Mouse (Mus musculus) embryonic facial prominence, embryonic 10.5 days (tissue): ENCODE measurements around the gene Gas2l1. TPM values are rescaled to one million over a fixed set of nuclear protein-coding genes. Genes with fewer than 3 reads are reported as not detected.

ENCODE experiments used
- DNase-seq: peaks from one replicate; pipeline ENCODE4 v3.0.0-alpha.2; 2017; ENCODE audit warnings: low spot score
- H3K27ac ChIP-seq: fragments of 300-500 bp; sonication (generic); replicated peaks from 2 replicates; pipeline ENCODE4 v1.5.1; 2016; ENCODE audit warnings: mild to moderate bottlenecking
- H3K27me3 ChIP-seq: fragments of 300-500 bp; sonication (generic); replicated peaks from 2 replicates; pipeline ENCODE4 v1.6.1; 2016; ENCODE audit warnings: low read depth, mild to moderate bottlenecking; ENCODE audit not compliant: poor library complexity, severe bottlenecking
- H3K36me3 ChIP-seq: fragments of 300-500 bp; sonication (generic); replicated peaks from 2 replicates; pipeline ENCODE4 v1.6.1; 2016; ENCODE audit warnings: mild to moderate bottlenecking, moderate library complexity
- H3K4me1 ChIP-seq: fragments of 300-500 bp; sonication (generic); 2 replicates; pipeline ENCODE4 v1.6.1; 2016
- H3K4me3 ChIP-seq: fragments of 300-500 bp; sonication (generic); 2 replicates; pipeline ENCODE4 v1.5.1; 2016; ENCODE audit warnings: mild to moderate bottlenecking, moderate library complexity
- H3K9me3 ChIP-seq: fragments of 300-500 bp; sonication (generic); 2 replicates; pipeline ENCODE4 v1.6.1; 2016; ENCODE audit warnings: mild to moderate bottlenecking
- WGBS: fragments of 180-500 bp; shearing (Covaris S2); methylation state at CpG from one replicate; pipeline ENCODE4 v1.1.7; 2016; 5-methylcytosine and 5-hydroxymethylcytosine counted together
- polyA plus RNA-seq: library from polyadenylated mRNA; unstranded; fragments of >200 nt; fragmentation: Nextera tagmentation; extraction: Ambion mirVana; gene quantifications from 2 replicates; pipeline ENCODE4 v1.2.1, GENCODE M21; 2016

The Gas2l1 gene
- polyA plus RNA-seq, 1 experiment from 2014 or later: 25.7 TPM

DNA sequence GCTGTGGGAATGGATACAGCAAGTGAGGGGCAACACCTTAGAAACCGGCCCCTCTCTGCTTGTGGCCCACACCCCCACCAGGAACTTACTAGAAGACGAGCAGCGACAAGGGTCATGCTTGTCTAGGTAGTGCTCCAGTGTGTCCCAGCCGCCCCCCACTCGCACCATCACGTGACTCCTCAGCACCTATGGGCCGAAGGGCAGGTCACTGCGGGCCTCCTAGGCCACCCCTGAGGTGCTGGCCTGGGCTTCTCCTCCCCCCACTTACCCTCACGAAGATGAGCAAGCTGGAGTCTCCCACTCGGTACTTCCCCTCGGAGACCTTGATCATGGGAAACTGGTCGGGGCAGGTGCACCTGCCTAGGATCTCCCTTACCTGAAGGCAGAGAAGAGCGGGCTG, 2.8 kb downstream of the Gas2l1 start:
- 9% methylated on average over 13 of the region's 13 CpGs for WGBS
- no peak for DNase-seq

DNA sequence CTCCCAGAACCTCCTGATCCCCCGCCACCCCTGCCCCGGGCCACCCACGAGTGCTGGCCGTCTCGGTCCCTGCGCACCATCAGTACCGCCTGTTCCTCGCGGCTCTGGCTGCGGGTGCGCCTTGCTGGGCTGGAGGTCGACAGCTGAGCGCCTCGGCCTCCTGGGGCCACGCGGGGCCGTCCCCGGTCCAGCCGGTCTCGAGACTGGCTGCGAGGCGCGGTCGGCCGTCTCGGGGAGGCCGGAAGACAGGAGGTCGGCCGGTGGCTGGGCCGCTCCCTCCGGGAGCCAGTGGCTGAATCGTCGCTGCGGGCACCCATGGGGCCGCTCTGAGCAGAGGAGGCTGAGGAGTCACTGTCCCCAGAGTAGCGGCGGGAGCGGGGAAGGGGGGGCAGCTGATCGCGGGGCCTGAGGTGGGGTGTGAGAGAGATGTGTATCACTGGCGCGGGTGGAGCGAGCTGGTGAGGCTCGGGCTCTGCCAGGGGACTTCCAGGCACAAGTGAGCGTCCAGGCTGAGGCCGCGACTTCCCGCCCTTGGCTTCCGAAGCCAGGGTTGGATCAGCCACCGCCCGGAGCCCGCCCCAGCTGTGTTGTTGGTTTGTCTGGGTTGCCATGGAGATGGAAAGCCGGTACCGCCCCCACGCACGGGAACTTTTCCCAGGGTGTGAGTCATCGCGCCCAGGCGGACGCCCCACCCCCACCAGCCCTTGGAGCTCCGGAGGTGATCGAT, 3.6 kb downstream of the Gas2l1 start:
- Histone ChIP-seq H3K27ac (peak overlapping the region; percentile 67), H3K9me3 (no peaks in the 10 kb centered on the region), H3K4me3 (peak overlapping the region; percentile 58), H3K27me3 (peaks cover 85% of the 10 kb centered on the region), H3K4me1 (peaks cover 80% of the 10 kb centered on the region), H3K36me3 (peaks cover 11% of the 10 kb centered on the region; the same call in 1 of the 2 replicates)
- peak; percentile 88 for DNase-seq
- WGBS: 1% methylated on average over 62 of the region's 62 CpGs

More for the DNA sequence above, 2.8 kb downstream of the Gas2l1 start:
- Histone ChIP-seq H3K27ac (no peak overlapping the region; the same call in 1 of the 2 replicates), H3K27me3 (peaks cover 78% of the 10 kb centered on the region), H3K9me3 (no peaks in the 10 kb centered on the region), H3K4me3 (peak overlapping the region; percentile 58), H3K4me1 (peaks cover 72% of the 10 kb centered on the region), H3K36me3 (peaks cover 14% of the 10 kb centered on the region)

DNA sequence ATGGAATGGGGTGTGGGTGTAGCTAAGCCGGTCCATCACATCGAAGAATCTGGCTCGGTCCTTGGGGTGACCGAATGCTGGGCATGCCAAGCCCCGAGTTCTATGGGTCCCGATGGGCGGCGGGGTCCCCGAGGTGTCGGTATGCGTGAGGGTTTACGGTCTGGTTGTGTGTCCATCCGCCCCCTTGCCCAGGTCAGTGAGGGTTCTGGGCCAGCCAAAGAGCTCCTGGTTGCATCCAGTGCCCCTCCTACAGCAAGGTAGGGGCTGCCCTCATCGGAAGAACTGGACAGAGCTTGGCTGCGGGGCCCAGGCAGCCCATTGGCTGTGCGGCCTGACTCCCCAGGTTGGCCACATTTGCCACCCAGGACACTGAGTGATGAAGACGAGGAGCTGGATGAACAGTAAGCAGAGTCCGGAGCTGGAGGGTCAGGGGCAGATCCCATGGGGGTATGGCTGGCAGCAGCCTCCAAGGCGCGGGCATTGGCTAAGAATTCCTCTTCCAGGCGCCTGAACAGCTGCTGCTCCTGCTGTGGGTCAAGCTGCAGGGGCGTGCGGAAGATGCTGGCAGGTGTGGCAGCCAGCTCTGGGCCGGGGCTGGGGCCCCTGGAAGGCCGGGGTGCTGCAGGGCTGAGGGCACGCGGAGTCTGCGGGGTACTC, 4.2 kb downstream of the Gas2l1 start:
- H3K9me3 ChIP-seq: no peaks in the 10 kb centered on the region
- peak overlapping the region; percentile 58 for H3K4me3 ChIP-seq
- H3K36me3 ChIP-seq: peaks cover 11% of the 10 kb centered on the region; the same call in 1 of the 2 replicates
- H3K27me3 ChIP-seq: peaks cover 92% of the 10 kb centered on the region
- DNase-seq: peak; percentile 51
- peak overlapping the region; percentile 67; the same call in 1 of the 2 replicates for H3K27ac ChIP-seq
- peaks cover 87% of the 10 kb centered on the region for H3K4me1 ChIP-seq
- WGBS: 47% methylated on average over 28 of the region's 28 CpGs

DNA sequence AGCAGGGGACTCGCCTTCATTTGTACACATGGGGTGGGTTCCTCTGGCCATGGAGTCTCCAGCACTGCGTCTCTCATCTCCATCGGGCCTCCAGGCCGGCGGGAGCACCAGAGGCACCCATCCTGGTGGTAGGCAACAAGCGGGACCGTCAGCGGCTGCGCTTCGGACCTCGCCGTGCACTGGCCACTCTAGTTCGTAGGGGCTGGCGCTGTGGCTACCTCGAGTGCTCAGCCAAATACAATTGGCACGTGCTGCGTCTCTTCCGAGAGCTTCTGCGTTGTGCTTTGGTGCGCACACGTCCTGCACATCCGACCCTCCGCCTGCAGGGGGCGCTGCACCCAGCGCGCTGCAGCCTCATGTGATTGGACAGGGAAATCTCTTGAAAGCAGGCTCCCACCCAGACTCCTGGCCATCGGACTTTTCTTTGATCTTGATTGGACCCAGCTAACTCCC, 5.4 kb downstream of the Gas2l1 start:
- H3K4me1 ChIP-seq: peaks cover 90% of the 10 kb centered on the region
- peak; percentile 72 for DNase-seq

DNA sequence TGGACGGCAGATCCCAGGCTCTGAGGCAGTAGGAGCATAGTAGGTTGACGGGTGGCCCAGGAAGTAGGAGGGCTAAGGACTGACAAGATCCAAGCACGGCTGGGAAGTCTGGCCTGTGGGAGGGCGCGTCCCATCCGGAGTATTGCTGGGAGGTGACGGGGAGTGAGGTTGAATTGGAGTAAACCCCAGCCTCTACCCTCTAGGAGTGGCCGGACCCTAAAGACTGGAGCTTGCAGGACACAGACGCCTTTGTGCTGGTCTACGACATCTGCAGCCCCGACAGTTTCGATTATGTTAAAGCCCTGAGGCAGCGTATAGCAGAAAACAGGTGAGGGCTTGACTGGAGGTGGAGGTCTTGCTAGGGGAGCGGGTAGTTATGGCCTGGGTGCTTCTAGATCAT, 5.9 kb downstream of the Gas2l1 start:
- Histone ChIP-seq H3K4me1 (peaks cover 86% of the 10 kb centered on the region), H3K36me3 (peaks cover 11% of the 10 kb centered on the region; the same call in 1 of the 2 replicates), H3K27me3 (peaks cover 100% of the 10 kb centered on the region), H3K9me3 (no peaks in the 10 kb centered on the region), H3K4me3 (peak overlapping the region; percentile 2; the same call in 1 of the 2 replicates), H3K27ac (no peak overlapping the region)
- 18% methylated on average over 14 of the region's 14 CpGs for WGBS
- DNase-seq: peak; percentile 56

More for the DNA sequence above, 5.4 kb downstream of the Gas2l1 start:
- H3K27ac ChIP-seq: no peak overlapping the region
- WGBS: 8% methylated on average over 27 of the region's 27 CpGs
- H3K27me3 ChIP-seq: peaks cover 100% of the 10 kb centered on the region
- H3K4me3 ChIP-seq: peak overlapping the region; percentile 2; the same call in 1 of the 2 replicates
- H3K36me3 ChIP-seq: peaks cover 11% of the 10 kb centered on the region; the same call in 1 of the 2 replicates
- no peaks in the 10 kb centered on the region for H3K9me3 ChIP-seq

DNA sequence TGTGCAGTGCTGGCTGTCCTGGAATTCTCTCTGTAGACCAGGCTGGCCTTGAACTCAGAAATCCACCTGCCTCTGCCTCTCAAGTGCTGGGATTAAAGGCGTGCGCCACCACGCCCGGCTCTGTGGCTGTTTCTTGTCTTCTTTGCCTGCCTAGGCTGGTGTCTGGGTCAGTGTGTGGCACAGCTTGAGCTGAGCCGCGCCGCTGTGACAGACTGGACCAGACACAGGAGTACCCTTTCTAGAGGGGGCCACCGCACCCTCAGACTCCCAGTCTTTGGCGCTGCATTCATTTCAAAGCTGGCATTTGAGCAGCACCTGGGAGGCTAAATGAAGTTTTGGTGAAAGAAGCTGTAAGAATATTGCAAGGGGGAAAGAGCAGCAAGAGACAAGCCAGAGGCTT, 6.3 kb downstream of the Gas2l1 start:
- no peak for DNase-seq
- WGBS: 31% methylated on average over 9 of the region's 9 CpGs
- peaks cover 83% of the 10 kb centered on the region for H3K4me1 ChIP-seq

DNA sequence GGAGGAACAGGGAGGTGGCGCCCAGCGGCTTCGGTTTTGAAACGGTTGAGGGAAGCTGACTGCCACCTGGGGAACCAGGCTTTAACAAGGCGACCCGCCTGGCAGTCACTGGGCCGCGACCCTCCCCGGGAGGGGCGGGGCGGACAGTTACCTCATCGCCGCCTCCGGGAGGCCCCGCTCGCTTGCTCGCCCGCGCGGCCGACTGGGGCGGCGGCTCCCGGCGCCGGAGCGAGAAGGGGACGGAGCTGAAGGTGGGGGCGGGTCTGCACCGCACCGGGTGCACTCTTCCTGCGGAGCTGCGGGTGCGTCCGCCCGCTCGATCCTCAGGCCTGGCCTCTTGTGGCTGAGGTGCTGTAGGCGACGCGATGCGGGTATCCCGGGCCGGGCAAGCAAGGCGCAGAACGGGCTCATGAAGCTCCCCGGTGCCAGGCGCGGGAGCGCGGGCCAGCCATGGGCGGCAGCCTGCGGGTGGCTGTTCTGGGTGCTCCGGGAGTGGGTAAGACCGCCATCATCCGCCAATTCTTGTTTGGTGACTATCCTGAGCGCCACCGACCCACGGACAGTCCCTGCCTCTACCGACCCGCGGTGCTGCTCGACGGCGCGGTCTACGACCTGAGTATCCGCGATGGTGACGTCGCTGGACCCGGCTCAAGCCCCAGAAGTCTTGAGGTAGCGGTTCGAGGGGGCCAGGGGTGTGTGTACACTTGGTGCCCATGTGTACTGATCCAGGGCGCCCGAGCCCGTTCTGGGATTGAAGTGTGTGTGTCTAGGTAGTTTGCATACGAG, 7.1 kb downstream of the Gas2l1 start, which contains the start of gene Rasl10a:
Gene Rasl10a (plus strand): TSS at position 273 of the 786 bp plus-strand sequence.
- H3K4me3 ChIP-seq: peak within 1 kb of the TSS; percentile 62
- WGBS: 3% methylated on average over 76 of the region's 77 CpGs
- H3K4me1 ChIP-seq: peaks cover 77% of the 10 kb centered on the region
- H3K27me3 ChIP-seq: peaks cover 91% of the 10 kb centered on the region
- H3K9me3 ChIP-seq: no peaks in the 10 kb centered on the region
- peaks cover 5% of the 10 kb centered on the region; the same call in 1 of the 2 replicates for H3K36me3 ChIP-seq
- peak within 1 kb of the TSS; percentile 48; the same call in 1 of the 2 replicates for H3K27ac ChIP-seq
- peak; percentile 63 for DNase-seq

More for the DNA sequence above, 6.3 kb downstream of the Gas2l1 start:
- H3K9me3 ChIP-seq: no peaks in the 10 kb centered on the region
- H3K27me3 ChIP-seq: peaks cover 98% of the 10 kb centered on the region
- peaks cover 11% of the 10 kb centered on the region; the same call in 1 of the 2 replicates for H3K36me3 ChIP-seq
- peak overlapping the region; percentile 62; the same call in 1 of the 2 replicates for H3K4me3 ChIP-seq
- no peak overlapping the region for H3K27ac ChIP-seq

DNA sequence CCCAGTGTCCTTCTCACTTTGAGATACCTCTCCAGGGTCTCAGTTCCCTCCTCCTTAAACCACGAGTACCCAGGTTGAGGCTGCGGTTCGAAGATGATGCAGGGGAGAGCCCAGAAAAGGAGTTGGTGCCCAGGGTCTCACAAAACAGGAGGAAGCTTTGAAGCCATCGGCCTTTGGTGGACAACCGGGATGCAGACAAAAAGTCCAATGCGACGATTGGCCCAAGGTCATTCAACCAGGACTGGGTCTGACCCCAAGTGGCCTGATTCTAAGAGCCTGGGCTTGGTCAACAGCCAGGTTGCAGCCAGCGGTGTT, 7.6 kb downstream of the Gas2l1 start:
- Histone ChIP-seq H3K27ac (0 out of 2 replicates have a peak overlapping the region, but pooled peaks have one; percentile 48), H3K9me3 (no peaks in the 10 kb centered on the region), H3K4me1 (peaks cover 71% of the 10 kb centered on the region), H3K36me3 (peaks cover 5% of the 10 kb centered on the region; the same call in 1 of the 2 replicates), H3K4me3 (peak overlapping the region; percentile 62), H3K27me3 (peaks cover 85% of the 10 kb centered on the region)
- DNase-seq: peak; percentile 35
- 15% methylated on average over 8 of the region's 8 CpGs for WGBS

DNA sequence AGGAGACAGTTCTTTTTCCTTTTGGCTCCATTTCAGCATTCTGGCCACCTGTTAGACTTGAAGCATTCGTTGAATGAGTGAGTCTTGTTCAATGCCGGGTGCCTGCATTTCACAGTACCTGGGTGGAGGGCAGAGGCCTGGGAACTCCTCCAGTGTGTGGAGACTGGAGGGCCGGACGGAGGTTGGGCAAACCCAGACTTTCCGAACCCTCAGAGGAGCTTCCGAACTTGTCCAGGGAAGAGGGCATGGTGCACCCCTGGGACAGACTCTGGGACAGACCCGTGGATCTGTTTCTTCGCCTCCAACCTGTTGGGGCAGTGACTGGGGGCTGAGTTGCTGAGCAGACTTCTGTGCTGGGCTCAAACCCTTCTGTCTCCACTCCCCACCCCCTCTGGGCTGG, 8.1 kb downstream of the Gas2l1 start:
- Histone ChIP-seq H3K9me3 (no peaks in the 10 kb centered on the region), H3K4me1 (peaks cover 67% of the 10 kb centered on the region), H3K27ac (no peak overlapping the region), H3K4me3 (no peak overlapping the region; the same call in 1 of the 2 replicates), H3K36me3 (peaks cover 5% of the 10 kb centered on the region; the same call in 1 of the 2 replicates), H3K27me3 (peaks cover 81% of the 10 kb centered on the region)
- WGBS: 50% methylated on average over 8 of the region's 8 CpGs
- DNase-seq: no peak

DNA sequence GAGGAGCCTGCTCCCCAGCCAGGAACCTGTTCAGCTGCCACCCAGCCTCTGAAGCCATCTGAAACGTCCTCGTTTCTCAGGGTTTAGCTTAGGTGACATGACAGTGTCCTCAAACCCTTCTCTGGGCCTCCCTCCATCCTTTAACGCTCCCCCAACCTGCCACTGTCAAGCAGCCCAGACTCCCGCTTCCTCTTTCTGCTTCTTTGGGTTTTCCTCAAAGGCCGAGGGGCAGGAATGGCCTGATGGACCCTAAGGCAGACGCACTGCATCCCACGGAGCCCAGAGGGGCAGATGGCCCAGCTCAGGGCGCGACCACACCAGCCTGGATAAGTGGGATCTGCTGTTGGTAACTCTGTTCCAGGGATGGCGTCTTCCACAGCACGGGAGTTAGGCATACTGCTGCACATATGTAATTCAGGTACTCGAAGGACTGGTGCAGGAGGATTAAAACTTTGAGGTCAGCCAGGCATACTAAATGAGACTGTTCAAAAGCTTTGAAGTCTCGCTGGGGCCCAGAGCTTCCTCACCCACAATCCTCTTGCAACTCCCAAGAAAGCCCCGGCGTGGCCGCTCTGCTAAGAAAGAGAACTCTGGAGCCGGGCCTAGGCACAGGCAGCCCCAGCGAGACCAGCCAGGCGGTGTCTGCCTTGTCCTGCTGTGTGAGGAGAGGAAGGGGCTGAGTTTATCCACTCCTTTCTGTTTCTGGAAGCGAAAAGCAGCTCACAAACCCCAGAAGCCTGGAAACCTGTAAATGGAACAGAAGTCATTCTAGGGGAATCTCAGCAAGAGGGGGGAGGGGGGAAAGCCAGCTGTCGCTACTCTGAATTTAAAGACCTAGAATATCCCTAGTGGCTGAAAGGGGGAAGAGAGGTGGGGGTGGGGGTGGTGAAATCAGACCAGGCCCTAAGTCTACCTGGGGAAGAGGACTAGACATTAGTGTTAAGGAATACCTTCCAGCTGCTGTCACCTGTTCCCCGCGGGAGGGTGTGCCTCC, 8.9 kb downstream of the Gas2l1 start:
- Histone ChIP-seq H3K27ac (no peak overlapping the region), H3K4me1 (peaks cover 59% of the 10 kb centered on the region), H3K27me3 (peaks cover 72% of the 10 kb centered on the region), H3K4me3 (peak overlapping the region; percentile 17; the same call in 1 of the 2 replicates), H3K9me3 (no peaks in the 10 kb centered on the region), H3K36me3 (peaks cover 5% of the 10 kb centered on the region; the same call in 1 of the 2 replicates)
- WGBS: 25% methylated on average over 23 of the region's 23 CpGs
- DNase-seq: peak; percentile 43

DNA sequence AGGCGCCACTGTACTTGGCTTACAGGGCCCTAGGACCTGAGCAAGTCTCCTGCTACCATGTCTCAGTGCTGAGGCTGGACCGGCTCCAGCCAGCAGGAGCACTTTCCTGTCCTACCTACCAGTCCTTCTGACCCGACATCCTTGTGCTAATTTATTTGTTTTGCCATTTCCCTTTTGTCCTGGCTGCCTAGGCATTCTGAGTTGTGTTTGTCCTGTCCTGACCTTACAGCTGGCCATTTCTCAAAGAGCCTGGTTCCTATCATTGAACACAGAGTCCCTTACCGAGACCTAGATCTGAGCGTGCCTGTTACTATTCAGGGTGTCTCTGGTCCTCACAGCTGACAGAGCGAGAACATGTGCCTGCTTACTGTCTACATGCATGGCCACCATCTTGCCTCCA, 10.3 kb downstream of the Gas2l1 start:
- DNase-seq: no peak
- Histone ChIP-seq H3K4me1 (peaks cover 52% of the 10 kb centered on the region), H3K9me3 (no peaks in the 10 kb centered on the region), H3K4me3 (no peak overlapping the region), H3K27me3 (peaks cover 59% of the 10 kb centered on the region), H3K27ac (no peak overlapping the region), H3K36me3 (no peaks in the 10 kb centered on the region)
- 65% methylated on average over 6 of the region's 6 CpGs for WGBS
